Mouse (Mus musculus): ENCODE results near the gene Prkab1.

DNA sequence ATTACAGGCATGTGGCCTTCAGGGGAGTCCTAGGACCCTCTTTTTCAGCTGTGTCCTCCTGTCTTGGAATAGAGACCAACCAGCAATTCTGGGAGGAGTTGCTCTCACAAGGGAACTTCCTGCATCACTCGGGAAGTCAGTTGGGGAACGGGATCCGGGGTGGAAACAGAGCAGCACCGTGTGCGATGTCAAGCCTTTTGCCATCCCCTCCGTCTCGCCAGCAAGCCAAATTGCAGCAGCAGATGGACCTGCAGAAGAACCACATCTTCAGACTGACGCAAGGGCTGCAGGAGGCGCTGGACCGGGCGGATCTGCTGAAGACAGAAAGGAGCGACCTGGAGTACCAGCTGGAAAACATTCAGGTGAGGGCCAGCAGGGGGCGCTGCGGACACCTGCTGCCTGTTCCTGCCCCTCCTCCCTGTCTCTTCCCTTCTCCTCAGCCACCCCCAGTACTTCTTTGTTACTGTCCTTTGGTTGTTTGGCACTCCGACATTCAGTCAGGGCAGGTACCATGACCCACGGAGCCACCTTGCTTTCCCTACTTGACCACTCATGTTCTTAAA lies 45.1 kb downstream of the Prkab1 start:
- TF ChIP-seq TAL1 (IDR thresholded peaks at IDR 0.05; ENCODE audit: low read length) (no peak), GATA1 (IDR thresholded peaks at IDR 0.05; ENCODE audit: low read length) (no peak)
